Mouse (Mus musculus) liver, postnatal 0 days (tissue): ENCODE results near the gene Fndc10. TPM values are rescaled to one million over a fixed set of nuclear protein-coding genes. Genes with fewer than 3 reads are reported as not detected.
A peak's percentile ranks its signal among the peaks of the same experiment; 100 is the strongest.

Experiments
- ATAC-seq: fragments of 200-750 bp; cut with Nextera tagmentation; 2 replicates; pipeline ENCODE4 v1.8.0; 2017; ENCODE audit warnings: mild to moderate bottlenecking, moderate library complexity
- DNase-seq: peaks from one replicate; pipeline ENCODE4 v3.0.0-alpha.2; 2016
- H3K27ac ChIP-seq: fragments of 300-500 bp; sonication (generic); 2 replicates; pipeline ENCODE4 v1.5.1; 2014; ENCODE audit warnings: antibody characterized with exemption, moderate library complexity, mild to moderate bottlenecking, low read depth
- H3K27me3 ChIP-seq: fragments of 300-500 bp; sonication (generic); 2 replicates; pipeline ENCODE4 v1.6.1; 2014; ENCODE audit warnings: low read length, control low read depth, mixed read lengths; ENCODE audit not compliant: insufficient read depth
- H3K36me3 ChIP-seq: fragments of 300-500 bp; sonication (generic); replicated peaks from 2 replicates; pipeline ENCODE4 v1.6.1; 2014; ENCODE audit warnings: mild to moderate bottlenecking, control low read depth, low read length, moderate library complexity, mixed read lengths; ENCODE audit not compliant: insufficient read depth
- H3K4me1 ChIP-seq: fragments of 300-500 bp; sonication (generic); 2 replicates; pipeline ENCODE4 v1.6.1; 2014; ENCODE audit warnings: antibody characterized with exemption, mild to moderate bottlenecking, control low read depth; ENCODE audit not compliant: insufficient read depth
- H3K4me2 ChIP-seq: fragments of 300-500 bp; sonication (generic); 2 replicates; pipeline ENCODE4 v1.6.1; 2014; ENCODE audit warnings: low read depth, mild to moderate bottlenecking, low read length, moderate library complexity, mixed read lengths
- H3K4me3 ChIP-seq: fragments of 300-500 bp; sonication (generic); 2 replicates; pipeline ENCODE4 v1.5.1; 2014; ENCODE audit warnings: low read depth, low read length
- H3K9ac ChIP-seq: fragments of 300-500 bp; sonication (generic); replicated peaks from 2 replicates; pipeline ENCODE4 v1.6.1; 2014; ENCODE audit warnings: mild to moderate bottlenecking, moderate library complexity
- H3K9me3 ChIP-seq: fragments of 300-500 bp; sonication (generic); 2 replicates; pipeline ENCODE4 v1.6.1; 2016; ENCODE audit warnings: mild to moderate bottlenecking, control low read depth, low read length, mixed read lengths
- CTCF ChIP-seq: sonication (generic); IDR thresholded peaks from 2 replicates; pipeline ENCODE4 v1.5.1; 2016; ENCODE audit warnings: antibody characterized with exemption, low read depth
- EP300 ChIP-seq: IDR thresholded peaks from 2 replicates; pipeline ENCODE4 v1.6.1; 2016; ENCODE audit warnings: antibody characterized with exemption, low read depth, mild to moderate bottlenecking
- WGBS: fragments of 180-500 bp; shearing (Covaris S2); extraction: QIAGEN DNeasy Blood & Tissue Kit; methylation state at CpG from one replicate; pipeline ENCODE4 v1.1.7; 2014; ENCODE audit not compliant: insufficient replicate concordance; 5-methylcytosine and 5-hydroxymethylcytosine counted together
- polyA plus RNA-seq: library from polyadenylated mRNA; unstranded; fragments of >200 nt; fragmentation: Nextera tagmentation; extraction: Ambion mirVana; gene quantifications from 2 replicates; pipeline ENCODE4 v1.2.1, GENCODE M21; 2015

Fndc10 gene
- polyA plus RNA-seq, 1 experiment from 2014 or later = 0.41 TPM

- Histone ChIP-seq H3K9ac (no peak overlapping the region), H3K9me3 (no peaks in the 10 kb centered on the region), H3K4me1 (peaks cover 11% of the 10 kb centered on the region), H3K27ac (peak overlapping the region; percentile 55), H3K27me3 (no peaks in the 10 kb centered on the region), H3K4me3 (no peak overlapping the region), H3K4me2 (no peak overlapping the region), H3K36me3 (peaks cover 4% of the 10 kb centered on the region)
- DNase-seq (no peak), ATAC-seq (no peak)
- TF ChIP-seq CTCF (no peak), EP300 (no peak)
- WGBS = 73% methylated on average over 10 of the region's 10 CpGs
Measured at GRCm38 (mm10) chr4:155733267-155733666, 39.1 kb downstream of the Fndc10 start.

GRCm38 (mm10) chr4:155734350-155734941, 40.3 kb downstream of the Fndc10 start, which contains the start of gene Tmem240:
TSS of gene Tmem240 (plus strand) at chr4:155734800.
- H3K27ac ChIP-seq = peak within 1 kb of the TSS; percentile 55
- ATAC-seq = peak; percentile 79

GRCm38 (mm10) chr4:155734951-155735702, 41.0 kb downstream of the Fndc10 start:
- 1% methylated on average over 75 of the region's 79 CpGs for WGBS
- peak overlapping the region; percentile 55 for H3K27ac ChIP-seq
- peak overlapping the region; percentile 77 for H3K4me3 ChIP-seq
- ATAC-seq (peak; percentile 65), DNase-seq (peak; percentile 25)
- TF ChIP-seq CTCF (no peak), EP300 (no peak)
- H3K36me3 ChIP-seq = peaks cover 4% of the 10 kb centered on the region
- no peaks in the 10 kb centered on the region for H3K9me3 ChIP-seq
- H3K9ac ChIP-seq = peak overlapping the region; percentile 74
- H3K27me3 ChIP-seq = no peaks in the 10 kb centered on the region
- peaks cover 11% of the 10 kb centered on the region for H3K4me1 ChIP-seq
- H3K4me2 ChIP-seq = peak overlapping the region; percentile 94

More at GRCm38 (mm10) chr4:155734350-155734941, 40.3 kb downstream of the Fndc10 start, which contains the start of gene Tmem240:
- Histone ChIP-seq H3K9ac (peak within 1 kb of the TSS; percentile 74), H3K9me3 (no peaks in the 10 kb centered on the region), H3K4me1 (peaks cover 11% of the 10 kb centered on the region), H3K36me3 (peaks cover 4% of the 10 kb centered on the region), H3K27me3 (no peaks in the 10 kb centered on the region), H3K4me3 (peak within 1 kb of the TSS; percentile 77), H3K4me2 (peak within 1 kb of the TSS; percentile 94)
- DNase-seq = peak; percentile 77
- no peak for TF ChIP-seq CTCF
- no peak for TF ChIP-seq EP300
- 1% methylated on average over 29 of the region's 35 CpGs for WGBS

GRCm38 (mm10) chr4:155735788-155736187, 41.6 kb downstream of the Fndc10 start:
- DNase-seq (no peak), ATAC-seq (no peak)
- H3K9ac ChIP-seq = peak overlapping the region; percentile 74
- no peak overlapping the region for H3K27ac ChIP-seq
- peaks cover 7% of the 10 kb centered on the region for H3K36me3 ChIP-seq
- no peaks in the 10 kb centered on the region for H3K27me3 ChIP-seq
- H3K4me1 ChIP-seq = peaks cover 11% of the 10 kb centered on the region
- H3K4me2 ChIP-seq = peak overlapping the region; percentile 94
- no peak for TF ChIP-seq EP300
- TF ChIP-seq CTCF = no peak
- peak overlapping the region; percentile 77 for H3K4me3 ChIP-seq
- 76% methylated on average over 5 of the region's 5 CpGs for WGBS
- H3K9me3 ChIP-seq = no peaks in the 10 kb centered on the region

GRCm38 (mm10) chr4:155736421-155736820, 42.3 kb downstream of the Fndc10 start:
- no peak overlapping the region for H3K4me2 ChIP-seq
- 90% methylated on average over 5 of the region's 5 CpGs for WGBS

GRCm38 (mm10) chr4:155738262-155738661, 44.1 kb downstream of the Fndc10 start:
- Histone ChIP-seq H3K27me3 (no peaks in the 10 kb centered on the region), H3K9ac (no peak overlapping the region), H3K9me3 (no peaks in the 10 kb centered on the region), H3K27ac (no peak overlapping the region), H3K36me3 (peaks cover 17% of the 10 kb centered on the region; the same call in 1 of the 2 replicates), H3K4me1 (peaks cover 11% of the 10 kb centered on the region), H3K4me2 (no peak overlapping the region), H3K4me3 (no peak overlapping the region)
- 57% methylated on average over 8 of the region's 8 CpGs for WGBS
- DNase-seq (no peak), ATAC-seq (no peak)
- TF ChIP-seq CTCF (no peak), EP300 (no peak)

More at GRCm38 (mm10) chr4:155736421-155736820, 42.3 kb downstream of the Fndc10 start:
- no peak for ATAC-seq
- Histone ChIP-seq H3K9ac (no peak overlapping the region), H3K4me3 (no peak overlapping the region), H3K27ac (no peak overlapping the region), H3K36me3 (peaks cover 8% of the 10 kb centered on the region), H3K4me1 (peaks cover 11% of the 10 kb centered on the region), H3K9me3 (no peaks in the 10 kb centered on the region), H3K27me3 (no peaks in the 10 kb centered on the region)
- no peak for TF ChIP-seq CTCF
- no peak for TF ChIP-seq EP300
- DNase-seq = no peak
